Mouse (Mus musculus) olfactory bulb, adult 2 months (tissue): ENCODE measurements around the gene Kdsr.

Experiments
- CTCF ChIP-seq: fragments of 200-500 bp; IDR thresholded peaks from 2 replicates; pipeline ENCODE4 v1.5.1; 2012; ENCODE audit warnings: low read depth, mild to moderate bottlenecking, low read length, moderate library complexity; ENCODE audit not compliant: insufficient read depth
- POLR2A ChIP-seq: fragments of 200-500 bp; IDR thresholded peaks from 2 replicates; pipeline ENCODE4 v1.6.1; 2012; ENCODE audit warnings: mild to moderate bottlenecking, low read depth, low read length, moderate library complexity; ENCODE audit not compliant: insufficient read depth

- no peak for TF ChIP-seq CTCF
- no peak for TF ChIP-seq POLR2A
Measured at GRCm38 (mm10) chr1:106756633-106757032, 2.9 kb downstream of the Kdsr start.
